Mouse (Mus musculus) cerebellum, postnatal 10 days (tissue): ENCODE data around the gene Cd180.
"Not testable (repeated sequence)": the region's sequence is repeated elsewhere in the genome, so short reads cannot be mapped to it uniquely, and the experiment has no call there.

Experiments used
- DNase-seq, 2 experiments: peaks; one replicate each; pipeline ENCODE4 v3.0.0; 2021; ENCODE audit warnings: mixed read lengths in 2 of 2

The Cd180 gene

GRCm38 (mm10) chr13:102678482-102678881, 14.9 kb upstream of the Cd180 start:
- DNase-seq, result peak; percentile 86 to 91

GRCm38 (mm10) chr13:102684890-102685289, 8.5 kb upstream of the Cd180 start:
- DNase-seq, result peak; percentile 52 to 55

GRCm38 (mm10) chr13:102688121-102688520, 5.2 kb upstream of the Cd180 start:
- no peak for DNase-seq

GRCm38 (mm10) chr13:102689201-102690090, 3.9 kb upstream of the Cd180 start:
- DNase-seq, result no peak

GRCm38 (mm10) chr13:102690184-102690583, 3.2 kb upstream of the Cd180 start:
- DNase-seq, result no peak

GRCm38 (mm10) chr13:102691408-102692150, 1.8 kb upstream of the Cd180 start:
- no peak for DNase-seq

- DNase-seq, result peak; percentile 19 to 22
These were observed 796 bp downstream of the Cd180 start for GRCm38 (mm10) chr13:102694154-102694553.

GRCm38 (mm10) chr13:102695121-102695905, 2.0 kb downstream of the Cd180 start:
- DNase-seq, result no peak

GRCm38 (mm10) chr13:102698335-102698734, 5.0 kb downstream of the Cd180 start:
- no peak for DNase-seq

GRCm38 (mm10) chr13:102698751-102699323, 5.5 kb downstream of the Cd180 start:
- peak; percentile 78 to 82 for DNase-seq

GRCm38 (mm10) chr13:102700176-102700575, 6.8 kb downstream of the Cd180 start:
- DNase-seq, result no peak

GRCm38 (mm10) chr13:102700744-102701143, 7.4 kb downstream of the Cd180 start:
- DNase-seq, result no peak

- DNase-seq, result no peak
These were observed 23.6 kb downstream of the Cd180 start for GRCm38 (mm10) chr13:102716973-102717372.

- no peak for DNase-seq
These were observed 32.1 kb downstream of the Cd180 start for GRCm38 (mm10) chr13:102725416-102725815.

- DNase-seq, result no peak
These were observed 32.5 kb downstream of the Cd180 start for GRCm38 (mm10) chr13:102725906-102726305.

GRCm38 (mm10) chr13:102726876-102727275, 33.5 kb downstream of the Cd180 start:
- no peak for DNase-seq

- no peak for DNase-seq
These were observed 34.7 kb downstream of the Cd180 start for GRCm38 (mm10) chr13:102728035-102728434.

GRCm38 (mm10) chr13:102728951-102729350, 35.6 kb downstream of the Cd180 start:
- DNase-seq, result not testable (repeated sequence)

- DNase-seq, result peak; percentile 18 to 42
These were observed 39.7 kb downstream of the Cd180 start for GRCm38 (mm10) chr13:102733063-102733462.

GRCm38 (mm10) chr13:102737811-102738210, 44.5 kb downstream of the Cd180 start:
- DNase-seq, result no peak

- DNase-seq, result no peak
These were observed 46.6 kb downstream of the Cd180 start for GRCm38 (mm10) chr13:102739720-102740535.
